Mouse (Mus musculus): Measurements from ENCODE around the gene Fn3k. TPM values are rescaled to one million over a fixed set of nuclear protein-coding genes. Genes with fewer than 3 reads are reported as not detected.

The Fn3k gene
- polyA plus RNA-seq, 2 experiments: 0.81 to 1.2 TPM

- Histone ChIP-seq H3K36me3 (ENCODE audit: control insufficient read depth, insufficient read depth, low read length) (no peaks in the 10 kb centered on the region), H3K27ac (replicated peaks; ENCODE audit: low read depth, low read length) (no peak overlapping the region), H3K9ac (ENCODE audit: low read depth, low read length, severe bottlenecking) (no peak overlapping the region), H3K27me3 (ENCODE audit: control insufficient read depth, insufficient read depth, low read length) (no peaks in the 10 kb centered on the region), H3K4me1 (ENCODE audit: control insufficient read depth, insufficient read depth, low read length) (0 out of 2 replicates have a peak, but pooled peaks cover 3% of the 10 kb centered on the region), H3K4me2 (replicated peaks; ENCODE audit: low read depth, low read length, severe bottlenecking) (no peak overlapping the region), H3K4me3 (replicated peaks; ENCODE audit: low read length) (no peak overlapping the region), H3K9me3 (ENCODE audit: control insufficient read depth, low read length) (no peaks in the 10 kb centered on the region)
- DNase-seq (ENCODE audit: low spot score): no peak
- no peak for TF ChIP-seq POLR2A (IDR thresholded peaks at IDR 0.05; ENCODE audit: borderline replicate concordance, extremely low read depth, insufficient read depth, insufficient read length)
- WGBS: 65% methylated on average over 5 of the region's 5 CpGs
- ATAC-seq (ENCODE audit: low FRiP score, low read depth): no peak
These were observed 5.1 kb downstream of the Fn3k start for GRCm38 (mm10) chr11:121439686-121440292.

GRCm38 (mm10) chr11:121441653-121442052 is 6.9 kb downstream of the Fn3k start:
- Histone ChIP-seq H3K27me3 (ENCODE audit: control insufficient read depth, insufficient read depth, low read length) (no peaks in the 10 kb centered on the region), H3K9me3 (ENCODE audit: control insufficient read depth, low read length) (no peaks in the 10 kb centered on the region), H3K4me2 (replicated peaks; ENCODE audit: low read depth, low read length, severe bottlenecking) (no peak overlapping the region), H3K27ac (replicated peaks; ENCODE audit: low read depth, low read length) (no peak overlapping the region), H3K4me3 (replicated peaks; ENCODE audit: low read length) (no peak overlapping the region), H3K9ac (ENCODE audit: low read depth, low read length, severe bottlenecking) (no peak overlapping the region), H3K36me3 (ENCODE audit: control insufficient read depth, insufficient read depth, low read length) (no peaks in the 10 kb centered on the region), H3K4me1 (ENCODE audit: control insufficient read depth, insufficient read depth, low read length) (no peaks in the 10 kb centered on the region)
- TF ChIP-seq POLR2A (IDR thresholded peaks at IDR 0.05; ENCODE audit: borderline replicate concordance, extremely low read depth, insufficient read depth, insufficient read length): no peak
- no peak for DNase-seq (ENCODE audit: low spot score)
- ATAC-seq (ENCODE audit: low FRiP score, low read depth): no peak
- WGBS: 87% methylated on average over 4 of the region's 4 CpGs

- H3K27me3 ChIP-seq (ENCODE audit: control insufficient read depth, insufficient read depth, low read length): no peaks in the 10 kb centered on the region
- no peaks in the 10 kb centered on the region for H3K9me3 ChIP-seq (ENCODE audit: control insufficient read depth, low read length)
- no peak overlapping the region for H3K27ac ChIP-seq (replicated peaks; ENCODE audit: low read depth, low read length)
- WGBS: 36% methylated on average over 2 of the region's 2 CpGs
- H3K36me3 ChIP-seq (ENCODE audit: control insufficient read depth, insufficient read depth, low read length): no peaks in the 10 kb centered on the region
- no peak for ATAC-seq (ENCODE audit: low FRiP score, low read depth)
- no peak for DNase-seq (ENCODE audit: low spot score)
- no peak overlapping the region for H3K4me3 ChIP-seq (replicated peaks; ENCODE audit: low read length)
- no peak overlapping the region for H3K4me2 ChIP-seq (replicated peaks; ENCODE audit: low read depth, low read length, severe bottlenecking)
- no peak for TF ChIP-seq POLR2A (IDR thresholded peaks at IDR 0.05; ENCODE audit: borderline replicate concordance, extremely low read depth, insufficient read depth, insufficient read length)
- H3K9ac ChIP-seq (ENCODE audit: low read depth, low read length, severe bottlenecking): no peak overlapping the region
- no peaks in the 10 kb centered on the region for H3K4me1 ChIP-seq (ENCODE audit: control insufficient read depth, insufficient read depth, low read length)
These were observed 7.4 kb downstream of the Fn3k start for GRCm38 (mm10) chr11:121442076-121442475.

- peak overlapping the region; percentile 66 for H3K9ac ChIP-seq (ENCODE audit: low read depth, low read length, severe bottlenecking)
- peaks cover 10% of the 10 kb centered on the region for H3K36me3 ChIP-seq (ENCODE audit: control insufficient read depth, insufficient read depth, low read length)
- peak overlapping the region; percentile 67 for H3K4me2 ChIP-seq (replicated peaks; ENCODE audit: low read depth, low read length, severe bottlenecking)
- H3K4me1 ChIP-seq (ENCODE audit: control insufficient read depth, insufficient read depth, low read length): peaks cover 8% of the 10 kb centered on the region
- ATAC-seq (ENCODE audit: low FRiP score, low read depth): no peak
- no peak for TF ChIP-seq POLR2A (IDR thresholded peaks at IDR 0.05; ENCODE audit: borderline replicate concordance, extremely low read depth, insufficient read depth, insufficient read length)
- no peak overlapping the region for H3K27ac ChIP-seq (replicated peaks; ENCODE audit: low read depth, low read length)
- 21% methylated on average over 9 of the region's 9 CpGs for WGBS
- DNase-seq (ENCODE audit: low spot score): no peak
- no peaks in the 10 kb centered on the region for H3K27me3 ChIP-seq (ENCODE audit: control insufficient read depth, insufficient read depth, low read length)
- H3K4me3 ChIP-seq (replicated peaks; ENCODE audit: low read length): peak overlapping the region; percentile 90
- H3K9me3 ChIP-seq (ENCODE audit: control insufficient read depth, low read length): no peaks in the 10 kb centered on the region
These were observed 16.6 kb downstream of the Fn3k start for GRCm38 (mm10) chr11:121451216-121451726.

GRCm38 (mm10) chr11:121451753-121452635 is 17.3 kb downstream of the Fn3k start, which contains the start of gene Tbcd:
Tbcd (plus strand) TSS chr11:121451949.
- Histone ChIP-seq H3K4me2 (replicated peaks; ENCODE audit: low read depth, low read length, severe bottlenecking) (peak within 1 kb of the TSS; percentile 67), H3K27ac (replicated peaks; ENCODE audit: low read depth, low read length) (no peak within 1 kb of the TSS), H3K4me3 (replicated peaks; ENCODE audit: low read length) (peak within 1 kb of the TSS; percentile 90), H3K9ac (ENCODE audit: low read depth, low read length, severe bottlenecking) (peak within 1 kb of the TSS; percentile 66), H3K9me3 (ENCODE audit: control insufficient read depth, low read length) (no peaks in the 10 kb centered on the region), H3K4me1 (ENCODE audit: control insufficient read depth, insufficient read depth, low read length) (peaks cover 8% of the 10 kb centered on the region), H3K36me3 (ENCODE audit: control insufficient read depth, insufficient read depth, low read length) (peaks cover 12% of the 10 kb centered on the region), H3K27me3 (ENCODE audit: control insufficient read depth, insufficient read depth, low read length) (no peaks in the 10 kb centered on the region)
- no peak for TF ChIP-seq POLR2A (IDR thresholded peaks at IDR 0.05; ENCODE audit: borderline replicate concordance, extremely low read depth, insufficient read depth, insufficient read length)
- peak; percentile 92 for DNase-seq (ENCODE audit: low spot score)
- ATAC-seq (ENCODE audit: low FRiP score, low read depth): peak; percentile 94
- under 1% methylated on average over 56 of the region's 58 CpGs for WGBS

Measured in limb, embryonic 14.5 days (tissue).